Mouse (Mus musculus) lung, adult 2 months (tissue): ENCODE results near the gene Hmga2.

ENCODE experiments used
- CTCF ChIP-seq: fragments of 200-500 bp; IDR thresholded peaks from 2 replicates; pipeline ENCODE4 v1.5.1; 2011; ENCODE audit warnings: mild to moderate bottlenecking, low read length, control low read depth; ENCODE audit not compliant: insufficient read depth
- POLR2A ChIP-seq: fragments of 200-500 bp; IDR thresholded peaks from 2 replicates; pipeline ENCODE4 v1.6.1; 2011; ENCODE audit warnings: low read depth, mild to moderate bottlenecking, control low read depth, low read length, borderline replicate concordance; ENCODE audit errors: extremely low read depth

DNA sequence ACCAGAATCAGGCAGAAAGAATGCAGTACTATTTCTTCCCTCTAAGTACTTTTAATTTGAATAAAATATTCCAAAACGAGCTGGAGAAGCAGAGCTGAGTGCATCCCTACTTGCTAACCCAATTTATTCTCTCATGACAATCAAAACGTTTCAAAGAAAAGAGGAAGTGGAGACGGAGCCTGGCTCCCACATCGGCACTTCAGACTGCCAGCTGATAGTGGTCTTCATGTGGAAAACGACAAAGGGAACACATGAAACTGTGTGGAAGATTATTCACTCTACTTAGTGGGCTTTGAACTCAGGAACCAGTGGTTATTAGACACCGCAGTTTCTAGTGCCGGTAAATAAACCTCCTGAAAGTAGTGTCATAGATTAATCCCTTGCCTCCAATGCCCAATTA is 41.8 kb downstream of the Hmga2 start:
- TF ChIP-seq CTCF (no peak), POLR2A (no peak)
